Mouse (Mus musculus): ENCODE measurements around the gene Hs3st3b1. TPM values are rescaled to one million over a fixed set of nuclear protein-coding genes. Genes with fewer than 3 reads are reported as not detected.

The Hs3st3b1 gene
- polyA plus RNA-seq, 1 experiment, result 0.84 TPM

DNA sequence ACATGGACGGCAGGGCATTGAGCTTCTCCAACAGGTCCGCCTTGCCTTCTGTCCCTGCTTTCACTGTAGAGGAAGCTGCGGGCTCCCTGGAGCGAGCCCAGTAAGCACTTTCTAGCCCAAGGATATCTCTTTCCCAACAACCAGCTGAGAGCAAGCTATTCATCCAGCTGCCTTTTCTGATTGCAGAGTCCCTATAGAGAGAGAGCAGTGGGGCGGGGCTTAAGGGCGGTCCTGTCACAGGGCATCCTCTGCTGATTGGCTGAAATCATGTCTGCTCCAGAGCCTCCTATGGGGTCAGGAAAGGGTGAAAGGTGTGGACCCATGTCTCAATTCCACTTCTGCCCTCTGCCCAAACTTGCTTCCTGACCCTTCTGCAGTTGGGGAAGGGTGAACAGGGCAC is 4.8 kb upstream of the Hs3st3b1 start:
- Histone ChIP-seq H3K4me2 (ENCODE audit: low read depth) (no peak overlapping the region), H3K27me3 (ENCODE audit: control insufficient read depth, insufficient read depth, insufficient read length) (no peaks in the 10 kb centered on the region), H3K36me3 (ENCODE audit: control insufficient read depth, insufficient read depth) (no peaks in the 10 kb centered on the region), H3K4me3 (no peak overlapping the region), H3K79me2 (ENCODE audit: control insufficient read depth, insufficient read depth) (no peaks in the 10 kb centered on the region), H3ac (ENCODE audit: control insufficient read depth, insufficient read length) (no peak overlapping the region)
- TF ChIP-seq CEBPB (IDR thresholded peaks at IDR 0.05; ENCODE audit: insufficient read depth, poor library complexity, severe bottlenecking) (no peak), MYOG (IDR thresholded peaks at IDR 0.05; ENCODE audit: control insufficient read depth in 1 of 3, insufficient read depth in 1 of 3, insufficient read length in 2 of 3, low read depth in 2 of 3) (no peak), SRF (IDR thresholded peaks at IDR 0.05; ENCODE audit: control insufficient read depth, insufficient read length, low read depth) (no peak), TCF3 (IDR thresholded peaks at IDR 0.05; ENCODE audit: insufficient read length, low read depth) (no peak), TCF12 (IDR thresholded peaks at IDR 0.05; ENCODE audit: insufficient read depth, poor library complexity, severe bottlenecking) (no peak)

DNA sequence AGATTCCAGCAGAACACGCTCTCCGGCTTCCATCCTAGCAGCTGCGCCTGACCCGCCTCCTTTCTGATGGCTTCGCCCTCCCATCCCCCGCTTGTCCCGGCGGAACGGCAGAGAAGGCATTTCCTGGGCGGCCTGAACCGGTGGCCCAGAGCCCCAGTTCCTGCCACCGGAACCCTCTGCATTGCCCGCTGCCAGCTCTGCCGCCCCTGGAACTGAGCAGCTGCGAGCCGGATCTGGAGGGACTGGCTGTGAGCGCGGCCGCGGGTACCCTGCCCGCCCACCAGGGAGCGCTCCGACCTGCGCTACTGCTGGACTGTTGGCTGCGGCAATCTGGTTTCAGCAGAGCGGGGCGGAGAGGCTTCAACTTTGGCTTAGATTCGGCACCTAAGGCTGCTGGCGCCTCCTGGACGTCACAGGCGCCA is 3.1 kb upstream of the Hs3st3b1 start:
- no peak overlapping the region for H3ac ChIP-seq (ENCODE audit: control insufficient read depth, insufficient read length)
- no peak overlapping the region for H3K4me2 ChIP-seq (ENCODE audit: low read depth)
- no peaks in the 10 kb centered on the region for H3K79me2 ChIP-seq (ENCODE audit: control insufficient read depth, insufficient read depth)
- no peaks in the 10 kb centered on the region for H3K36me3 ChIP-seq (ENCODE audit: control insufficient read depth, insufficient read depth)
- H3K27me3 ChIP-seq (ENCODE audit: control insufficient read depth, insufficient read depth, insufficient read length), result no peaks in the 10 kb centered on the region
- TF ChIP-seq REST (IDR thresholded peaks at IDR 0.05; ENCODE audit: insufficient read depth, insufficient read length) (no peak), MYOD1 (IDR thresholded peaks at IDR 0.05; ENCODE audit: control insufficient read depth in 1 of 3, insufficient read length in 2 of 3, low read depth in 2 of 3) (peak in 2 of 3 experiments; percentile 30 to 41), MYOG (IDR thresholded peaks at IDR 0.05; ENCODE audit: control insufficient read depth in 1 of 3, insufficient read depth in 1 of 3, insufficient read length in 2 of 3, low read depth in 2 of 3) (peak in 2 of 3 experiments; percentile 10 to 58)
- H3K4me3 ChIP-seq, result no peak overlapping the region

GRCm38 (mm10) chr11:63924286-63924930 is 2.3 kb upstream of the Hs3st3b1 start:
- H3K27me3 ChIP-seq (ENCODE audit: control insufficient read depth, insufficient read depth, insufficient read length), result no peaks in the 10 kb centered on the region
- H3K4me2 ChIP-seq (ENCODE audit: low read depth), result no peak overlapping the region
- H3ac ChIP-seq (ENCODE audit: control insufficient read depth, insufficient read length), result no peak overlapping the region
- H3K36me3 ChIP-seq (ENCODE audit: control insufficient read depth, insufficient read depth), result no peaks in the 10 kb centered on the region
- no peak overlapping the region for H3K4me3 ChIP-seq
- H3K79me2 ChIP-seq (ENCODE audit: control insufficient read depth, insufficient read depth), result no peaks in the 10 kb centered on the region
- no peak for TF ChIP-seq MYOD1 (IDR thresholded peaks at IDR 0.05; ENCODE audit: control insufficient read depth in 1 of 3, insufficient read length in 2 of 3, low read depth in 2 of 3)
- TF ChIP-seq USF1 (IDR thresholded peaks at IDR 0.05; ENCODE audit: low read depth), result no peak
- no peak for TF ChIP-seq TCF3 (IDR thresholded peaks at IDR 0.05; ENCODE audit: insufficient read length, low read depth)
- TF ChIP-seq REST (IDR thresholded peaks at IDR 0.05; ENCODE audit: insufficient read depth, insufficient read length), result no peak
- no peak for TF ChIP-seq POLR2A (IDR thresholded peaks at IDR 0.05; ENCODE audit: insufficient read length, low read depth)
- no peak for TF ChIP-seq TCF12 (IDR thresholded peaks at IDR 0.05; ENCODE audit: insufficient read depth, poor library complexity, severe bottlenecking)
- no peak for TF ChIP-seq CEBPB (IDR thresholded peaks at IDR 0.05; ENCODE audit: insufficient read depth, poor library complexity, severe bottlenecking)
- TF ChIP-seq MAX (IDR thresholded peaks at IDR 0.05; ENCODE audit: low read depth), result no peak
- TF ChIP-seq MYOG (IDR thresholded peaks at IDR 0.05; ENCODE audit: control insufficient read depth in 1 of 3, insufficient read depth in 1 of 3, insufficient read length in 2 of 3, low read depth in 2 of 3), result no peak
- TF ChIP-seq POLR2AphosphoS2 (IDR thresholded peaks at IDR 0.05; ENCODE audit: insufficient read length, low read depth), result no peak
- no peak for TF ChIP-seq E2F4 (IDR thresholded peaks at IDR 0.05; ENCODE audit: insufficient read depth)

DNA sequence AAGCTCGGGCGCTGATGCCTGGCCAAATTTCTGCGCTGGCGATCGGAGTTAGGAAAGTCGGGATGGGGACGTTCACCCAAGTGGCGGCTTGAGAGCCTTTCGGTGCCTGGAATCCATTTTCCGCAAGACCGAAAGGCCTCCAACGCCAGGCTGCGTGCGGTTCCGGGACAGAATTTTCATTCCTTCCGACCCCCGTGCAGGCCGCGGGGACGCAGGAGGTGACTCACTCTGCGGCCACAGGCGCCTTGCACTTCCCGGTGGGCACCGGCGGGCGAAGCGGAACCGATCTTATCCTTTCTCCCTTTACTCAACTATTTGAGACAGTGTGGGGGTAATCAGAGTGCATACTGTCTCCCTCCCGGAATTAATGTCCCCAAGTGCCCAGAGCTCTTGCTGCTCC is 1.3 kb upstream of the Hs3st3b1 start:
- H3K36me3 ChIP-seq (ENCODE audit: control insufficient read depth, insufficient read depth), result no peaks in the 10 kb centered on the region
- H3ac ChIP-seq (ENCODE audit: control insufficient read depth, insufficient read length), result no peak overlapping the region
- no peak overlapping the region for H3K4me3 ChIP-seq
- no peak for TF ChIP-seq CEBPB (IDR thresholded peaks at IDR 0.05; ENCODE audit: insufficient read depth, poor library complexity, severe bottlenecking)
- TF ChIP-seq USF1 (IDR thresholded peaks at IDR 0.05; ENCODE audit: low read depth), result no peak
- TF ChIP-seq TCF12 (IDR thresholded peaks at IDR 0.05; ENCODE audit: insufficient read depth, poor library complexity, severe bottlenecking), result no peak
- no peak for TF ChIP-seq POLR2A (IDR thresholded peaks at IDR 0.05; ENCODE audit: insufficient read length, low read depth)
- TF ChIP-seq SRF (IDR thresholded peaks at IDR 0.05; ENCODE audit: control insufficient read depth, insufficient read length, low read depth), result no peak
- no peak for TF ChIP-seq MYOG (IDR thresholded peaks at IDR 0.05; ENCODE audit: control insufficient read depth in 1 of 3, insufficient read depth in 1 of 3, insufficient read length in 2 of 3, low read depth in 2 of 3)
- TF ChIP-seq MAX (IDR thresholded peaks at IDR 0.05; ENCODE audit: low read depth), result no peak
- TF ChIP-seq REST (IDR thresholded peaks at IDR 0.05; ENCODE audit: insufficient read depth, insufficient read length), result no peak
- no peak for TF ChIP-seq POLR2AphosphoS2 (IDR thresholded peaks at IDR 0.05; ENCODE audit: insufficient read length, low read depth)
- TF ChIP-seq TCF3 (IDR thresholded peaks at IDR 0.05; ENCODE audit: insufficient read length, low read depth), result no peak
- no peak for TF ChIP-seq MYOD1 (IDR thresholded peaks at IDR 0.05; ENCODE audit: control insufficient read depth in 1 of 3, insufficient read length in 2 of 3, low read depth in 2 of 3)
- TF ChIP-seq E2F4 (IDR thresholded peaks at IDR 0.05; ENCODE audit: insufficient read depth), result no peak
- H3K79me2 ChIP-seq (ENCODE audit: control insufficient read depth, insufficient read depth), result no peaks in the 10 kb centered on the region
- H3K27me3 ChIP-seq (ENCODE audit: control insufficient read depth, insufficient read depth, insufficient read length), result no peaks in the 10 kb centered on the region
- peak overlapping the region; percentile 84 for H3K4me2 ChIP-seq (ENCODE audit: low read depth)
